Mouse (Mus musculus): ENCODE results near the gene Myo1h. TPM values are rescaled to one million over a fixed set of nuclear protein-coding genes. Genes with fewer than 3 reads are reported as not detected.

Gene Myo1h
- polyA plus RNA-seq, 1 experiment: 0.69 TPM

GRCm38 (mm10) chr5:114286872-114287571, 1.9 kb upstream of the Myo1h start:
- TF ChIP-seq CTCF (IDR thresholded peaks at IDR 0.05; ENCODE audit: borderline replicate concordance, control insufficient read depth, extremely low read depth, insufficient read depth, low read length, poor library complexity): no peak
- TF ChIP-seq POLR2A (IDR thresholded peaks at IDR 0.05; ENCODE audit: control insufficient read depth, extremely low read depth, insufficient read depth, low read length, poor library complexity): no peak
- Histone ChIP-seq H3K27ac (ENCODE audit: control insufficient read depth, insufficient read depth, low read length) (no peak overlapping the region), H3K36me3 (ENCODE audit: control insufficient read depth, insufficient read depth, low read length) (no peaks in the 10 kb centered on the region), H3K4me1 (replicated peaks; ENCODE audit: control insufficient read depth, insufficient read depth, low read length) (no peaks in the 10 kb centered on the region), H3K27me3 (ENCODE audit: control insufficient read depth, insufficient read depth, low read length) (no peaks in the 10 kb centered on the region; the same call in 1 of the 2 replicates), H3K4me3 (ENCODE audit: control insufficient read depth, insufficient read depth, low read length) (no peak overlapping the region)
- WGBS: 87% methylated on average over 16 of the region's 16 CpGs
- no peak for DNase-seq

- Histone ChIP-seq H3K4me1 (replicated peaks; ENCODE audit: control insufficient read depth, insufficient read depth, low read length) (no peaks in the 10 kb centered on the region), H3K27me3 (ENCODE audit: control insufficient read depth, insufficient read depth, low read length) (no peaks in the 10 kb centered on the region; the same call in 1 of the 2 replicates), H3K4me3 (ENCODE audit: control insufficient read depth, insufficient read depth, low read length) (no peak overlapping the region), H3K27ac (ENCODE audit: control insufficient read depth, insufficient read depth, low read length) (no peak overlapping the region), H3K36me3 (ENCODE audit: control insufficient read depth, insufficient read depth, low read length) (no peaks in the 10 kb centered on the region)
- 82% methylated on average over 5 of the region's 5 CpGs for WGBS
- DNase-seq: no peak
- TF ChIP-seq CTCF (IDR thresholded peaks at IDR 0.05; ENCODE audit: borderline replicate concordance, control insufficient read depth, extremely low read depth, insufficient read depth, low read length, poor library complexity): no peak
- no peak for TF ChIP-seq POLR2A (IDR thresholded peaks at IDR 0.05; ENCODE audit: control insufficient read depth, extremely low read depth, insufficient read depth, low read length, poor library complexity)
These were observed 570 bp upstream of the Myo1h start for GRCm38 (mm10) chr5:114288396-114288795.

DNA sequence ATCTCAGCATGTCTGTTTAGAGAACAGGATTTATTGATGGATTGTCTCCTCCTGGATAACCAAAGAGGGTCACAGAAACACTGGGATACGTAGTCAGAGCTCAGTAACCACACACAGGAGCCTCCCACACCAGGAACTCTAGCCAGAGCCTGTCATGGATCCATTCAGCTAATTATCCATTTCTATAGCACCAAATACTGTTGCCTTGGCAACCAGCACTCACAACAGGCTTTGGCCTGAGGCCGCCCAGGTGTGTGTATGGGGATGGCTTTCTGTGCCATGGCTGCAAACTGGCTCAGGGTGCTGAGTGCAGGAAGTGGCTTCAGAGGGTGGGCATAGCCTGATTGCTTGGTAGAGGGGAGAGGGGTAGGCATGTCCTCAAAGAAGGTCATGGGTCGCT, 1.0 kb downstream of the Myo1h start:
- no peak for DNase-seq
- no peaks in the 10 kb centered on the region for H3K36me3 ChIP-seq (ENCODE audit: control insufficient read depth, insufficient read depth, low read length)
- TF ChIP-seq POLR2A (IDR thresholded peaks at IDR 0.05; ENCODE audit: control insufficient read depth, extremely low read depth, insufficient read depth, low read length, poor library complexity) (no peak), CTCF (IDR thresholded peaks at IDR 0.05; ENCODE audit: borderline replicate concordance, control insufficient read depth, extremely low read depth, insufficient read depth, low read length, poor library complexity) (no peak)
- no peak overlapping the region for H3K27ac ChIP-seq (ENCODE audit: control insufficient read depth, insufficient read depth, low read length)
- H3K27me3 ChIP-seq (ENCODE audit: control insufficient read depth, insufficient read depth, low read length): no peaks in the 10 kb centered on the region; the same call in 1 of the 2 replicates
- H3K4me3 ChIP-seq (ENCODE audit: control insufficient read depth, insufficient read depth, low read length): no peak overlapping the region
- no peaks in the 10 kb centered on the region for H3K4me1 ChIP-seq (replicated peaks; ENCODE audit: control insufficient read depth, insufficient read depth, low read length)
- WGBS: 87% methylated on average over 3 of the region's 3 CpGs

- WGBS: 75% methylated on average over 22 of the region's 22 CpGs
- no peak for TF ChIP-seq POLR2A (IDR thresholded peaks at IDR 0.05; ENCODE audit: control insufficient read depth, extremely low read depth, insufficient read depth, low read length, poor library complexity)
- TF ChIP-seq CTCF (IDR thresholded peaks at IDR 0.05; ENCODE audit: borderline replicate concordance, control insufficient read depth, extremely low read depth, insufficient read depth, low read length, poor library complexity): no peak
- H3K36me3 ChIP-seq (ENCODE audit: control insufficient read depth, insufficient read depth, low read length): no peaks in the 10 kb centered on the region
- no peak for DNase-seq
- no peak overlapping the region for H3K27ac ChIP-seq (ENCODE audit: control insufficient read depth, insufficient read depth, low read length)
- no peaks in the 10 kb centered on the region for H3K27me3 ChIP-seq (ENCODE audit: control insufficient read depth, insufficient read depth, low read length)
- no peaks in the 10 kb centered on the region for H3K4me1 ChIP-seq (replicated peaks; ENCODE audit: control insufficient read depth, insufficient read depth, low read length)
- no peak overlapping the region for H3K4me3 ChIP-seq (ENCODE audit: control insufficient read depth, insufficient read depth, low read length)
These were observed 8.0 kb downstream of the Myo1h start for GRCm38 (mm10) chr5:114296693-114297631.

DNA sequence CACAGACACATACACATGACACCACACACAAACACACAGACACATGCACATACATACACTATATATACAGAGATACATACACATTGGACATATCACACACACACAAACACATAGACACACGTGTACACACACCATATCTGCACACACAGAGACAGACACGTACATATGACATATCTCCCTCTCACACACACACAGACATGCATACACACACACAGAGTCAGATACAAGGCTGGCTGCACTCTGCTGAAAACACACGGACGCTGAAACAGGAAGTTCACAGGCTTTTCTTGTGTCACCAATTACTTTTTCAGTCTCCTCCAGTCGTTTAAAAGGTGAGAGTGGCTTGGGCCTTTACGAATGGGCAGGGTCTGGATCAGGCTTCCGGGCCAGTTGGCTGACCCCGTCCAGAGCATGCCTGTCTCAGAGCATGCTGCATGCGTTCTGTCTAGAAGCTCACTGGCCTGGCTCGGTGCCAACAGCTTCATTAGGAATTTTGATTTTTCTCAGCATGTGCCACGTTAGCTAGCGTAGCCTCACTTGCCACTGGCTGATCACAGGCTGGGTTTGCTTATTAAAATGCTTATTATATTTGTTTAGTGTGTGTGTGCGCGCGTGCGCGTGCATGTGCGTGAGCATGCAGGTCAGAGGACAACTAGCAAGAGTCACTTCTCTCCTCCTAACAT, 9.4 kb downstream of the Myo1h start:
- no peak for TF ChIP-seq POLR2A (IDR thresholded peaks at IDR 0.05; ENCODE audit: control insufficient read depth, extremely low read depth, insufficient read depth, low read length, poor library complexity)
- no peak for TF ChIP-seq CTCF (IDR thresholded peaks at IDR 0.05; ENCODE audit: borderline replicate concordance, control insufficient read depth, extremely low read depth, insufficient read depth, low read length, poor library complexity)
- Histone ChIP-seq H3K27me3 (ENCODE audit: control insufficient read depth, insufficient read depth, low read length) (no peaks in the 10 kb centered on the region), H3K4me1 (replicated peaks; ENCODE audit: control insufficient read depth, insufficient read depth, low read length) (no peaks in the 10 kb centered on the region), H3K4me3 (ENCODE audit: control insufficient read depth, insufficient read depth, low read length) (no peak overlapping the region), H3K27ac (ENCODE audit: control insufficient read depth, insufficient read depth, low read length) (no peak overlapping the region), H3K36me3 (ENCODE audit: control insufficient read depth, insufficient read depth, low read length) (no peaks in the 10 kb centered on the region)
- DNase-seq: no peak
- WGBS: 73% methylated on average over 18 of the region's 18 CpGs
